Mouse (Mus musculus): ENCODE results near the gene Itgb2. TPM values are rescaled to one million over a fixed set of nuclear protein-coding genes. Genes with fewer than 3 reads are reported as not detected.

Gene Itgb2
- polyA plus RNA-seq, 1 experiment from 2014 or later, result 6.9 TPM

- Histone ChIP-seq H3K27me3 (replicated peaks) (no peaks in the 10 kb centered on the region), H3K27ac (peak within 1 kb of the TSS; percentile 97), H3K9me3 (no peaks in the 10 kb centered on the region), H3K36me3 (no peaks in the 10 kb centered on the region), H3K4me2 (peak within 1 kb of the TSS; percentile 65), H3K9ac (peak within 1 kb of the TSS; percentile 93), H3K4me1 (peaks cover 28% of the 10 kb centered on the region), H3K4me3 (replicated peaks) (peak within 1 kb of the TSS; percentile 84)
- WGBS, result under 1% methylated on average over 64 of the region's 64 CpGs
- ATAC-seq (ENCODE audit: insufficient read depth, low FRiP score, low read depth), result peak; percentile 96
These were observed 51.6 kb downstream of the Itgb2 start, which contains the start of gene Pttg1ip for GRCm38 (mm10) chr10:77581408-77582284. TSS of gene Pttg1ip (plus strand) at chr10:77581720.

- peaks cover 3% of the 10 kb centered on the region; the same call in 1 of the 2 replicates for H3K36me3 ChIP-seq
- H3K4me1 ChIP-seq, result peaks cover 33% of the 10 kb centered on the region
- H3K4me2 ChIP-seq, result peak overlapping the region; percentile 65
- H3K27me3 ChIP-seq (replicated peaks), result no peaks in the 10 kb centered on the region
- ATAC-seq (ENCODE audit: insufficient read depth, low FRiP score, low read depth), result peak; percentile 29; the same call in 1 of the 2 replicates
- H3K4me3 ChIP-seq (replicated peaks), result peak overlapping the region; percentile 84
- no peaks in the 10 kb centered on the region for H3K9me3 ChIP-seq
- peak overlapping the region; percentile 97 for H3K27ac ChIP-seq
- peak overlapping the region; percentile 93 for H3K9ac ChIP-seq
- WGBS, result 8% methylated on average over 8 of the region's 8 CpGs
These were observed 52.2 kb downstream of the Itgb2 start for GRCm38 (mm10) chr10:77582285-77582618.

GRCm38 (mm10) chr10:77583795-77584422, 53.9 kb downstream of the Itgb2 start:
- Histone ChIP-seq H3K9ac (no peak overlapping the region), H3K27me3 (replicated peaks) (no peaks in the 10 kb centered on the region), H3K4me1 (peaks cover 37% of the 10 kb centered on the region), H3K9me3 (no peaks in the 10 kb centered on the region), H3K36me3 (peaks cover 12% of the 10 kb centered on the region; the same call in 1 of the 2 replicates), H3K4me2 (peak overlapping the region; percentile 28), H3K4me3 (replicated peaks) (no peak overlapping the region), H3K27ac (no peak overlapping the region)
- 67% methylated on average over 10 of the region's 10 CpGs for WGBS
- ATAC-seq (ENCODE audit: insufficient read depth, low FRiP score, low read depth), result no peak

GRCm38 (mm10) chr10:77586637-77587036, 56.6 kb downstream of the Itgb2 start:
- peaks cover 21% of the 10 kb centered on the region; the same call in 1 of the 2 replicates for H3K36me3 ChIP-seq
- H3K4me3 ChIP-seq (replicated peaks), result no peak overlapping the region
- no peak overlapping the region for H3K4me2 ChIP-seq
- H3K9me3 ChIP-seq, result no peaks in the 10 kb centered on the region
- 84% methylated on average over 3 of the region's 3 CpGs for WGBS
- ATAC-seq (ENCODE audit: insufficient read depth, low FRiP score, low read depth), result no peak
- peaks cover 42% of the 10 kb centered on the region for H3K4me1 ChIP-seq
- no peaks in the 10 kb centered on the region for H3K27me3 ChIP-seq (replicated peaks)
- H3K27ac ChIP-seq, result no peak overlapping the region
- H3K9ac ChIP-seq, result no peak overlapping the region

- H3K4me3 ChIP-seq (replicated peaks), result no peak overlapping the region
- no peaks in the 10 kb centered on the region for H3K27me3 ChIP-seq (replicated peaks)
- no peak for ATAC-seq (ENCODE audit: insufficient read depth, low FRiP score, low read depth)
- H3K27ac ChIP-seq, result no peak overlapping the region
- peaks cover 40% of the 10 kb centered on the region for H3K4me1 ChIP-seq
- H3K9ac ChIP-seq, result no peak overlapping the region
- 66% methylated on average over 6 of the region's 6 CpGs for WGBS
- H3K4me2 ChIP-seq, result no peak overlapping the region
- peaks cover 21% of the 10 kb centered on the region; the same call in 1 of the 2 replicates for H3K36me3 ChIP-seq
- H3K9me3 ChIP-seq, result no peaks in the 10 kb centered on the region
These were observed 57.2 kb downstream of the Itgb2 start for GRCm38 (mm10) chr10:77587091-77587775.

- peaks cover 21% of the 10 kb centered on the region for H3K36me3 ChIP-seq
These were observed 58.0 kb downstream of the Itgb2 start for GRCm38 (mm10) chr10:77588036-77588435.

GRCm38 (mm10) chr10:77589117-77589516, 59.1 kb downstream of the Itgb2 start:
- no peak overlapping the region for H3K27ac ChIP-seq
- H3K9me3 ChIP-seq, result no peaks in the 10 kb centered on the region
- H3K27me3 ChIP-seq (replicated peaks), result no peaks in the 10 kb centered on the region
- no peak overlapping the region for H3K4me2 ChIP-seq
- H3K4me3 ChIP-seq (replicated peaks), result no peak overlapping the region
- 77% methylated on average over 7 of the region's 7 CpGs for WGBS
- ATAC-seq (ENCODE audit: insufficient read depth, low FRiP score, low read depth), result no peak
- peaks cover 27% of the 10 kb centered on the region for H3K4me1 ChIP-seq
- H3K36me3 ChIP-seq, result peaks cover 32% of the 10 kb centered on the region
- no peak overlapping the region for H3K9ac ChIP-seq

More at GRCm38 (mm10) chr10:77588036-77588435, 58.0 kb downstream of the Itgb2 start:
- no peak overlapping the region for H3K27ac ChIP-seq
- H3K9me3 ChIP-seq, result no peaks in the 10 kb centered on the region
- no peak overlapping the region for H3K4me2 ChIP-seq
- 88% methylated on average over 2 of the region's 2 CpGs for WGBS
- no peak overlapping the region for H3K9ac ChIP-seq
- peaks cover 32% of the 10 kb centered on the region for H3K4me1 ChIP-seq
- H3K27me3 ChIP-seq (replicated peaks), result no peaks in the 10 kb centered on the region
- no peak overlapping the region for H3K4me3 ChIP-seq (replicated peaks)
- no peak for ATAC-seq (ENCODE audit: insufficient read depth, low FRiP score, low read depth)

GRCm38 (mm10) chr10:77589749-77590148, 59.7 kb downstream of the Itgb2 start:
- no peak for ATAC-seq (ENCODE audit: insufficient read depth, low FRiP score, low read depth)
- no peak overlapping the region for H3K4me3 ChIP-seq (replicated peaks)
- no peak overlapping the region for H3K27ac ChIP-seq
- WGBS, result 70% methylated on average over 8 of the region's 8 CpGs
- H3K4me2 ChIP-seq, result no peak overlapping the region
- no peaks in the 10 kb centered on the region for H3K27me3 ChIP-seq (replicated peaks)
- peaks cover 38% of the 10 kb centered on the region for H3K36me3 ChIP-seq
- H3K4me1 ChIP-seq, result peaks cover 27% of the 10 kb centered on the region
- no peak overlapping the region for H3K9ac ChIP-seq
- no peaks in the 10 kb centered on the region for H3K9me3 ChIP-seq

GRCm38 (mm10) chr10:77590812-77591211, 60.8 kb downstream of the Itgb2 start:
- no peak overlapping the region for H3K4me3 ChIP-seq (replicated peaks)
- H3K9ac ChIP-seq, result no peak overlapping the region
- 0 out of 2 replicates have a peak overlapping the region, but pooled peaks have one; percentile 35 for H3K27ac ChIP-seq
- whole genome bisulfite sequencing, result 49% methylated on average over 6 of the region's 6 CpGs
- no peak overlapping the region for H3K4me2 ChIP-seq
- no peaks in the 10 kb centered on the region for H3K27me3 ChIP-seq (replicated peaks)
- H3K9me3 ChIP-seq, result no peaks in the 10 kb centered on the region
- peaks cover 27% of the 10 kb centered on the region for H3K4me1 ChIP-seq
- peaks cover 48% of the 10 kb centered on the region for H3K36me3 ChIP-seq
- peak; percentile 79 for ATAC-seq (ENCODE audit: insufficient read depth, low FRiP score, low read depth)

- Histone ChIP-seq H3K27me3 (replicated peaks) (no peaks in the 10 kb centered on the region), H3K27ac (no peak overlapping the region), H3K4me3 (replicated peaks) (no peak overlapping the region), H3K9ac (no peak overlapping the region), H3K4me2 (no peak overlapping the region), H3K36me3 (peaks cover 49% of the 10 kb centered on the region), H3K9me3 (no peaks in the 10 kb centered on the region), H3K4me1 (peaks cover 27% of the 10 kb centered on the region; the same call in 1 of the 2 replicates)
- ATAC-seq (ENCODE audit: insufficient read depth, low FRiP score, low read depth), result no peak
- 69% methylated on average over 6 of the region's 6 CpGs for WGBS
These were observed 61.5 kb downstream of the Itgb2 start for GRCm38 (mm10) chr10:77591546-77591945.

GRCm38 (mm10) chr10:77596060-77596459, 66.0 kb downstream of the Itgb2 start:
- H3K9ac ChIP-seq, result no peak overlapping the region
- H3K27me3 ChIP-seq (replicated peaks), result no peaks in the 10 kb centered on the region
- no peak overlapping the region for H3K4me3 ChIP-seq (replicated peaks)
- no peak overlapping the region for H3K4me2 ChIP-seq
- no peak overlapping the region for H3K27ac ChIP-seq
- H3K9me3 ChIP-seq, result no peaks in the 10 kb centered on the region
- peaks cover 42% of the 10 kb centered on the region for H3K36me3 ChIP-seq
- no peak for ATAC-seq (ENCODE audit: insufficient read depth, low FRiP score, low read depth)
- 89% methylated on average over 2 of the region's 2 CpGs for WGBS
- 0 out of 2 replicates have a peak, but pooled peaks cover under 1% of the 10 kb centered on the region for H3K4me1 ChIP-seq
